Mouse (Mus musculus): ENCODE results near the gene Prdm1. TPM values are rescaled to one million over a fixed set of nuclear protein-coding genes. Genes with fewer than 3 reads are reported as not detected.

The Prdm1 gene
- total and polyA plus RNA-seq, 3 experiments, result 4.7 to 13.6 (median 8.0) TPM

- no peak overlapping the region; the same call in 1 of the 2 replicates for H3K9ac ChIP-seq (ENCODE audit: insufficient read depth, low read depth)
- H3K27me3 ChIP-seq (replicated peaks), result no peaks in the 10 kb centered on the region
- peaks cover 0 to 34% of the 10 kb centered on the region in 2 experiments; a peak in 2 of 4 replicates for H3K4me1 ChIP-seq (ENCODE audit: control insufficient read depth in 1 of 2, insufficient read depth in 2 of 2)
- TF ChIP-seq EP300 (IDR thresholded peaks at IDR 0.05; ENCODE audit: low read length), result no peak
- no peak for TF ChIP-seq POLR2A (IDR thresholded peaks at IDR 0.05; ENCODE audit: low read depth, low read length)
- 0 out of 2 replicates have a peak, but pooled peaks have one; percentile 25 for TF ChIP-seq MXI1 (IDR thresholded peaks at IDR 0.05; ENCODE audit: low read depth, low read length)
- no peak for TF ChIP-seq KAT2A (IDR thresholded peaks at IDR 0.05; ENCODE audit: insufficient replicate concordance, low read length)
- peak; percentile 64; the same call in 1 of the 2 replicates for TF ChIP-seq SIN3A (IDR thresholded peaks at IDR 0.05; ENCODE audit: low read length)
- no peak for TF ChIP-seq ETS1 (conservative IDR thresholded peaks at IDR 0.05; ENCODE audit: low read depth, low read length)
- TF ChIP-seq ZNF384 (IDR thresholded peaks at IDR 0.05; ENCODE audit: low read depth, low read length), result no peak
- TF ChIP-seq PAX5 (IDR thresholded peaks at IDR 0.05; ENCODE audit: low read length), result no peak
- no peak for TF ChIP-seq BHLHE40 (IDR thresholded peaks at IDR 0.05; ENCODE audit: low read depth, low read length)
- 0 out of 2 replicates have a peak, but pooled peaks have one; percentile 19 for TF ChIP-seq CHD2 (IDR thresholded peaks at IDR 0.05; ENCODE audit: low read length)
- DNase-seq (ENCODE audit: extremely low read depth), result no peak
- H3K36me3 ChIP-seq (replicated peaks in 1 of 2; ENCODE audit: control insufficient read depth in 1 of 2, insufficient read depth in 1 of 2, low read length in 1 of 2), result no peaks in the 10 kb centered on the region
- dilution Hi-C loops (cut with MboI; ENCODE audit: extremely low pct_ligation_motif_present, extremely low pct_unique_long_range_greater_than_20kb, low sequenced_read_pairs), result no loop called here
- peak overlapping the region in 2 of 3 experiments; percentile 55 to 57 for H3K4me3 ChIP-seq (replicated peaks in 1 of 3; ENCODE audit: low read depth in 2 of 3, low read length in 2 of 3, poor library complexity in 1 of 3)
- peaks cover 27% of the 10 kb centered on the region for H3K79me2 ChIP-seq (replicated peaks; ENCODE audit: control insufficient read depth, extremely low read depth, insufficient read depth, poor library complexity, severe bottlenecking)
- H3K9me3 ChIP-seq (replicated peaks; ENCODE audit: low read length), result no peaks in the 10 kb centered on the region
- H3K4me2 ChIP-seq (ENCODE audit: insufficient read depth, low read depth, poor library complexity, severe bottlenecking), result peak overlapping the region; percentile 93
- in situ Hi-C loops (cut with MboI; ENCODE audit: low pct_ligation_motif_present, low pct_unique_long_range_greater_than_20kb, low sequenced_read_pairs), result loop anchor here (5.0 to 10.0 kb wide), 5 partner anchors 148 to 585 kb away; no protein-coding TSS in a partner anchor
- H3K27ac ChIP-seq (ENCODE audit: insufficient read depth, low read depth), result no peak overlapping the region
Measured at GRCm38 (mm10) chr10:44459321-44460000, 68.8 kb downstream of the Prdm1 start.

- Histone ChIP-seq H3K9ac (ENCODE audit: insufficient read depth, low read depth) (peak overlapping the region; percentile 78; the same call in 1 of the 2 replicates), H3K4me3 (replicated peaks in 1 of 3; ENCODE audit: low read depth in 2 of 3, low read length in 2 of 3, poor library complexity in 1 of 3) (peak overlapping the region; percentile 58 to 87 (median 62)), H3K4me1 (ENCODE audit: control insufficient read depth in 1 of 2, insufficient read depth in 2 of 2) (peaks cover 0 to 40% of the 10 kb centered on the region in 2 experiments; a peak in 2 of 4 replicates), H3K4me2 (ENCODE audit: insufficient read depth, low read depth, poor library complexity, severe bottlenecking) (peak overlapping the region; percentile 93), H3K27me3 (replicated peaks) (no peaks in the 10 kb centered on the region), H3K9me3 (replicated peaks; ENCODE audit: low read length) (no peaks in the 10 kb centered on the region), H3K79me2 (replicated peaks; ENCODE audit: control insufficient read depth, extremely low read depth, insufficient read depth, poor library complexity, severe bottlenecking) (peaks cover 28% of the 10 kb centered on the region), H3K36me3 (replicated peaks in 1 of 2; ENCODE audit: control insufficient read depth in 1 of 2, insufficient read depth in 1 of 2, low read length in 1 of 2) (no peaks in the 10 kb centered on the region), H3K27ac (ENCODE audit: insufficient read depth, low read depth) (peak overlapping the region; percentile 30)
- in situ Hi-C loops (cut with MboI; ENCODE audit: low pct_ligation_motif_present, low pct_unique_long_range_greater_than_20kb, low sequenced_read_pairs), result loop anchor here (5.0 to 10.0 kb wide), 5 partner anchors 149 to 586 kb away; no protein-coding TSS in a partner anchor
- dilution Hi-C loops (cut with MboI; ENCODE audit: extremely low pct_ligation_motif_present, extremely low pct_unique_long_range_greater_than_20kb, low sequenced_read_pairs), result no loop called here
- DNase-seq (ENCODE audit: extremely low read depth), result peak; percentile 90
- TF ChIP-seq SMC3 (IDR thresholded peaks at IDR 0.05; ENCODE audit: low read depth, low read length) (peak; percentile 90), HCFC1 (IDR thresholded peaks at IDR 0.05; ENCODE audit: low read depth, low read length) (no peak; the same call in 1 of the 2 replicates), POLR2A (IDR thresholded peaks at IDR 0.05; ENCODE audit: low read depth, low read length) (peak; percentile 84), BHLHE40 (IDR thresholded peaks at IDR 0.05; ENCODE audit: low read depth, low read length) (peak; percentile 50; the same call in 1 of the 2 replicates), MEF2A (IDR thresholded peaks at IDR 0.05; ENCODE audit: borderline replicate concordance, low read depth, low read length) (peak; percentile 79), ZKSCAN1 (IDR thresholded peaks at IDR 0.05; ENCODE audit: borderline replicate concordance, low read depth, low read length) (no peak), ZNF384 (IDR thresholded peaks at IDR 0.05; ENCODE audit: low read depth, low read length) (no peak), CHD1 (IDR thresholded peaks at IDR 0.05; ENCODE audit: low read depth, low read length) (no peak; the same call in 1 of the 2 replicates), TCF12 (IDR thresholded peaks at IDR 0.05; ENCODE audit: low read depth, low read length) (peak; percentile 94), ELF1 (IDR thresholded peaks at IDR 0.05; ENCODE audit: low read depth, low read length) (peak; percentile 1; the same call in 1 of the 2 replicates), MYC (IDR thresholded peaks at IDR 0.05; ENCODE audit: low read depth, low read length) (no peak), USF1 (IDR thresholded peaks at IDR 0.05; ENCODE audit: low read depth, low read length) (no peak), E2F4 (IDR thresholded peaks at IDR 0.05; ENCODE audit: insufficient replicate concordance, low read depth, low read length) (0 out of 2 replicates have a peak, but pooled peaks have one; percentile 16), IRF4 (IDR thresholded peaks at IDR 0.05; ENCODE audit: low read depth, low read length) (peak; percentile 79), ZC3H11A (IDR thresholded peaks at IDR 0.05; ENCODE audit: low read depth, low read length) (peak; percentile 65), UBTF (IDR thresholded peaks at IDR 0.05; ENCODE audit: low read depth, low read length) (peak; percentile 99), USF2 (conservative IDR thresholded peaks at IDR 0.05; ENCODE audit: low read depth, low read length) (no peak), MAX (IDR thresholded peaks at IDR 0.05; ENCODE audit: low read length) (peak; percentile 70), TBP (conservative IDR thresholded peaks at IDR 0.05; ENCODE audit: low read depth, low read length) (peak; percentile 69), JUND (conservative IDR thresholded peaks at IDR 0.05; ENCODE audit: low read depth, low read length) (no peak), CHD2 (IDR thresholded peaks at IDR 0.05; ENCODE audit: low read length) (0 out of 2 replicates have a peak, but pooled peaks have one; percentile 39), NRF1 (IDR thresholded peaks at IDR 0.05; ENCODE audit: low read depth, low read length) (peak; percentile 60; the same call in 1 of the 2 replicates)
Measured at GRCm38 (mm10) chr10:44458534-44459315, 69.6 kb downstream of the Prdm1 start.
